Mouse (Mus musculus) midbrain, embryonic 11.5 days (tissue): ENCODE results near the gene Arhgap24. TPM values are rescaled to one million over a fixed set of nuclear protein-coding genes. Genes with fewer than 3 reads are reported as not detected.

Experiments
- ATAC-seq: fragments of 200-750 bp; cut with Nextera tagmentation; 2 replicates; pipeline ENCODE4 v1.8.0; 2017; ENCODE audit warnings: moderate TSS enrichment, moderate library complexity; ENCODE audit not compliant: low FRiP score
- DNase-seq: peaks from one replicate; pipeline ENCODE4 v3.0.0; 2015; ENCODE audit warnings: low spot score; ENCODE audit errors: missing footprints
- H3K27ac ChIP-seq: fragments of 300-500 bp; sonication (generic); 2 replicates; pipeline ENCODE4 v1.5.1; 2014; ENCODE audit warnings: low read depth, low read length
- H3K27me3 ChIP-seq: fragments of 300-500 bp; sonication (generic); 2 replicates; pipeline ENCODE4 v1.6.1; 2014; ENCODE audit warnings: mild to moderate bottlenecking, low read length, moderate library complexity, mixed read lengths; ENCODE audit not compliant: control insufficient read depth, insufficient read depth
- H3K36me3 ChIP-seq: fragments of 300-500 bp; sonication (generic); 2 replicates; pipeline ENCODE4 v1.6.1; 2014; ENCODE audit warnings: mild to moderate bottlenecking, low read length, moderate library complexity, mixed read lengths; ENCODE audit not compliant: control insufficient read depth, insufficient read depth
- H3K4me1 ChIP-seq: fragments of 300-500 bp; sonication (generic); 2 replicates; pipeline ENCODE4 v1.6.1; 2014; ENCODE audit warnings: low read length; ENCODE audit not compliant: control insufficient read depth, insufficient read depth
- H3K4me2 ChIP-seq: fragments of 300-500 bp; sonication (generic); 2 replicates; pipeline ENCODE4 v1.6.1; 2014; ENCODE audit warnings: mild to moderate bottlenecking, moderate library complexity
- H3K4me3 ChIP-seq: fragments of 300-500 bp; sonication (generic); 2 replicates; pipeline ENCODE4 v1.5.1; 2014; ENCODE audit warnings: low read depth, low read length
- H3K9ac ChIP-seq: fragments of 300-500 bp; sonication (generic); 2 replicates; pipeline ENCODE4 v1.6.1; 2014; ENCODE audit warnings: low read length
- H3K9me3 ChIP-seq: fragments of 300-500 bp; sonication (generic); 2 replicates; pipeline ENCODE4 v1.6.1; 2016; ENCODE audit warnings: low read length; ENCODE audit not compliant: control insufficient read depth
- WGBS: fragments of 180-500 bp; shearing (Covaris S2); extraction: QIAGEN DNeasy Blood & Tissue Kit; methylation state at CpG from one replicate; pipeline ENCODE4 v1.1.7; 2014; 5-methylcytosine and 5-hydroxymethylcytosine counted together
- polyA plus RNA-seq: library from polyadenylated mRNA; unstranded; fragments of >200 nt; fragmentation: Nextera tagmentation; extraction: Ambion mirVana; gene quantifications from 2 replicates; pipeline ENCODE4 v1.2.1, GENCODE M21; 2014

Arhgap24 gene
- polyA plus RNA-seq, 1 experiment from 2014 or later: 3.4 TPM

DNA sequence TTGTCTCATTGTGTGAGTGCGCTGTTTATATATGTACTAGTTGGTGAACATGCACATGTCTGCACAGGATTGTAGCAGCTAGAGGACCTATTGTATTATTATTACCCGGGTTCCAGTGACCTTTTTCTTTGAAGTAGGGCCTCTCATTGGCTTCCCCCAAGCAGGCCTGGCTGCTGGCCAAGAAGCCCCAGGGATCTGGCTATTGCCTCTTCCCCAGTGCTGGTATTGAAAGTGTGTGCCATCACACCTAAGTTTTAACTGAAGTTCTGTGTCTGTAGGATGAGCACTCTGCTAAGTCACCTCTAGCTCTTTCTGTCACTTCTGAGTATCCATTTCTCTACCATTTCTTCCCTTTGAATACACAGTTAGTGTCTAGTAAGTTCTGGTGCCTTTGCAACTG lies 28.2 kb downstream of the Arhgap24 start:
- no peak overlapping the region for H3K4me3 ChIP-seq
- ATAC-seq: no peak
- no peak for DNase-seq
- H3K9me3 ChIP-seq: no peaks in the 10 kb centered on the region
- no peak overlapping the region for H3K9ac ChIP-seq
- 77% methylated on average over 2 of the region's 2 CpGs for WGBS
- no peak overlapping the region for H3K4me2 ChIP-seq
- peaks cover 3% of the 10 kb centered on the region; the same call in 1 of the 2 replicates for H3K4me1 ChIP-seq
- no peak overlapping the region for H3K27ac ChIP-seq
- no peaks in the 10 kb centered on the region for H3K27me3 ChIP-seq
- no peaks in the 10 kb centered on the region for H3K36me3 ChIP-seq

DNA sequence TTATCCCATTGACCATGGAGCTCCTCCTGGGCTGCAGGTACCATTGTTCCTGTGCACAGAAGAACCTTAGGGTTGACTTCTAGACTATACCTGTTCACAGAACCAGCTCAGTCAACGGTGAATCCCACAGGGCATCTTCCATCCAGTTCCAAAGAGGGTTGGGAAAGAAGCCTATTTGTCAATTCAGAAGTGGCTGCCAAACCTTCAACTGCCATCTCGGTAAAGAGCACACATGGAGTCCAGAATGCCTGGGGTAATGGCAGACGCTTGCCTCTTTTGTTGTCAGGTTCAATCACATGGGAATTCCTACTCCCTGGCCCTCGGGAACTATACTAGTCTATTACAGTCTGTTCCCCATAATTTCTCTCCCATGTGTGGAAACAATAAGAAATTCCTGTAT lies 30.5 kb downstream of the Arhgap24 start:
- Histone ChIP-seq H3K36me3 (no peaks in the 10 kb centered on the region), H3K9me3 (no peaks in the 10 kb centered on the region), H3K9ac (no peak overlapping the region), H3K27me3 (no peaks in the 10 kb centered on the region), H3K4me2 (no peak overlapping the region), H3K4me1 (peaks cover 4% of the 10 kb centered on the region; the same call in 1 of the 2 replicates), H3K4me3 (no peak overlapping the region), H3K27ac (no peak overlapping the region)
- DNase-seq (no peak), ATAC-seq (no peak)
- WGBS: 84% methylated on average over 4 of the region's 4 CpGs

DNA sequence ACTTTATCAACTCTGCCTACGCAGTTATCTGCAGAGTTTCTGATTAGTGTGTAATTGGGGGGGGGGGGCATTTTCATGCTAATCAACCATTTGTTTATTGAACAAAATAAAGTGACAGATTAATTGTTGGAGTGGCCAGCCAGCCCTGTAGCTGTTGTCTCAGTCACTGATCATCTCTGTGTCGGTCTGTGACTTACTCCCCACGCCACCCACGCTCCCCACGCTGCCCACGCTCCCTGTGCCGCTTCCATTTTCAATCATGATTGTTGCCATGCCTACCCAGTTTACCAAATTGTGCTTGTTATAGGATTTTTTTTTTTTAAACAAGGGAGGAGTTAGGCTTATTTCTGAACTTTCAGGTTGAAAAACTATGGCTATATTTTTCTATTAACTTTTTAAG lies 34.3 kb downstream of the Arhgap24 start:
- Histone ChIP-seq H3K9me3 (no peaks in the 10 kb centered on the region), H3K4me2 (no peak overlapping the region)
- WGBS: 84% methylated on average over 7 of the region's 7 CpGs

DNA sequence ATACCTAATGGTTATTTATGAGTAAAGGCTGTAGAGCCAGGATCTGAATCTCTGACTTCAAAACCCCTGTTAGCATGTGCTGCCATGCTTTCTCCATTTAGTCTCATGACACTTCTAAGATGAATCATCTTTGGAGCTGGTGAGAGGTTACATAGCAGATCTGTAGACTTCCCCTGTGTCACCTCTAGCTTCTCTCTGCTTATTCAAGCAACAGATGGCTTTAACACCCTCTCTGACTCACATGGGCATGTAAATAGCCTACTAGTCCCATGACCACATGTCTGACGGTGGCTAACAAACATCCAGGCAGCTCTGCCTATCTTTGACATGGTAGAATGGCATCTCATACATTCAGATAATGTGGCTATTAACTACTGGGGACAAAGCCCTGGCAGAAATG lies 39.3 kb downstream of the Arhgap24 start:
- Histone ChIP-seq H3K4me2 (no peak overlapping the region), H3K9ac (no peak overlapping the region), H3K4me1 (no peaks in the 10 kb centered on the region), H3K36me3 (no peaks in the 10 kb centered on the region), H3K9me3 (no peaks in the 10 kb centered on the region), H3K4me3 (no peak overlapping the region), H3K27ac (no peak overlapping the region), H3K27me3 (no peaks in the 10 kb centered on the region)
- ATAC-seq (no peak), DNase-seq (no peak)
- WGBS: 89% methylated on average over 1 of the region's 1 CpGs

More for the DNA sequence above, 34.3 kb downstream of the Arhgap24 start:
- peaks cover 4% of the 10 kb centered on the region; the same call in 1 of the 2 replicates for H3K4me1 ChIP-seq
- no peak overlapping the region for H3K27ac ChIP-seq
- H3K4me3 ChIP-seq: no peak overlapping the region
- no peak for ATAC-seq
- DNase-seq: no peak
- H3K9ac ChIP-seq: no peak overlapping the region
- H3K36me3 ChIP-seq: no peaks in the 10 kb centered on the region
- no peaks in the 10 kb centered on the region for H3K27me3 ChIP-seq

DNA sequence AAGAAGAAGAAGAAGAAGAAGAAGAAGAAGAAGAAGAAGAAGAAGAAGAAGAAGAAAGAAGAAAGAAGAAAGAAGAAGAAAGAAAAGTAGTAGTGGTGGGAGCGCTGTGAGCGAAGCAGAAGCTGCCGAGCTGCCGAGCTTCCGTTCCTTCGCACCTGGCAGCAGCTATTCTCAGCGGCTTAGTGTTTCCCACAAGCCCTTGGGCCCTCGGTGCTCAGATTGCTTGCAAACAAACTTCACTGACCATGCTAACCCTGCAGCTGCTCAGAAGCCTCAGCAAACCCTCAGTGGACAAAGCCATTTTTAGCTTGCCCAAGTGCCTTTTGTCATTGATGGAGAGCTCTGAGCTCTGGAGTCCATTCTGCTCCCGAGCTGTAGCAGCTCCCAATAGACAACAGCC lies 54.1 kb downstream of the Arhgap24 start:
- H3K9me3 ChIP-seq: no peaks in the 10 kb centered on the region
- no peak overlapping the region for H3K4me3 ChIP-seq
- WGBS: 88% methylated on average over 9 of the region's 9 CpGs
- DNase-seq: no peak
- no peak overlapping the region for H3K4me2 ChIP-seq
- H3K27me3 ChIP-seq: no peaks in the 10 kb centered on the region
- H3K9ac ChIP-seq: no peak overlapping the region
- H3K4me1 ChIP-seq: no peaks in the 10 kb centered on the region
- H3K36me3 ChIP-seq: no peaks in the 10 kb centered on the region
- no peak for ATAC-seq
- no peak overlapping the region for H3K27ac ChIP-seq

- Histone ChIP-seq H3K4me3 (no peak overlapping the region), H3K27me3 (no peaks in the 10 kb centered on the region), H3K4me2 (no peak overlapping the region), H3K9ac (no peak overlapping the region), H3K27ac (no peak overlapping the region), H3K36me3 (no peaks in the 10 kb centered on the region), H3K9me3 (no peaks in the 10 kb centered on the region), H3K4me1 (no peaks in the 10 kb centered on the region)
- no peak for ATAC-seq
- 76% methylated on average over 3 of the region's 3 CpGs for WGBS
- no peak for DNase-seq
Observed at GRCm38 (mm10) chr5:102537819-102538218, 56.6 kb downstream of the Arhgap24 start.

DNA sequence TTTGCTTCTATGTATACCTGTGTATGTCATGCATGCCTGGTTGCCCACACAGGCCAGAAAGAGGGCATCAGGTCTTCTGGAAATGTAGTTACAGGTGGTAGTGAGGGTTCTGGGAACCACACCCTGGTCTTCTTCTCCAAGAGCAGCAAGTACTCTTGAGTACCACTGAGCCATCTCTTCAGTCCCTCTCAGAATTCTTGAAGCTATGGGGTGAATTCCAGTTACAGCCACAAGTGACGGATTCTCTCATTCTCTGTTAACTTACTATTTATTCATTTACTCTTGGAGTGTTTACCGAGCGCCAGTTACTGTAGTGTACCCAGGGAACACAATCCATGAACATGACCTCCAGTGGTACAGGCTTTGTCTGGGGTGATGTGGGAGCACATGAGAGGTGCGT lies 65.1 kb downstream of the Arhgap24 start:
- Histone ChIP-seq H3K4me2 (no peak overlapping the region), H3K4me1 (no peaks in the 10 kb centered on the region), H3K27ac (no peak overlapping the region), H3K9me3 (no peaks in the 10 kb centered on the region), H3K4me3 (no peak overlapping the region), H3K27me3 (no peaks in the 10 kb centered on the region), H3K36me3 (no peaks in the 10 kb centered on the region), H3K9ac (no peak overlapping the region)
- ATAC-seq: no peak
- peak; percentile 1 for DNase-seq
- 93% methylated on average over 4 of the region's 4 CpGs for WGBS

DNA sequence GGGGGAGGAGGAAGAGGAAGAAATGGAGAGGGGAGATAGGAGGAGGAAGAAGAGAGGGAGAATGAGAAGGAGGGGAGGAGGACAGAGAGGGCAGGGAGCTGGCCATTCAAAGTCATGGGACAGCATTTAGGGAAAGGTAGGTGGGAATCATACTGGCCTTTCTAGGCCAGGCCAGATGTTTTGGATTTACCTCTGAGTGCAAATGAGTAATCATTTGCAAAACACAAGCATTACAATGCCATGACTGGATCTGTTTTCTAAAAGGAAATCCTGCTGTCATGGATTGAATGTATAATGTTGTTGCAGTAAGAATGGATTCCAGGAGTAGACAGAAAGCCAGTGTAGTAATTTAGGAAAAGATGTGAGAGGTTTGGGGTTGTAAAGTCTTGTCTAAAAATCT lies 66.6 kb downstream of the Arhgap24 start:
- DNase-seq (no peak), ATAC-seq (no peak)
- Histone ChIP-seq H3K4me2 (no peak overlapping the region), H3K36me3 (no peaks in the 10 kb centered on the region), H3K9ac (no peak overlapping the region), H3K27ac (no peak overlapping the region), H3K4me3 (no peak overlapping the region), H3K9me3 (no peaks in the 10 kb centered on the region), H3K4me1 (no peaks in the 10 kb centered on the region), H3K27me3 (no peaks in the 10 kb centered on the region)

GRCm38 (mm10) chr5:102548382-102548781 lies 67.2 kb downstream of the Arhgap24 start:
- no peak overlapping the region for H3K27ac ChIP-seq
- ATAC-seq: no peak
- H3K36me3 ChIP-seq: no peaks in the 10 kb centered on the region
- no peaks in the 10 kb centered on the region for H3K4me1 ChIP-seq
- H3K4me3 ChIP-seq: no peak overlapping the region
- H3K9me3 ChIP-seq: no peaks in the 10 kb centered on the region
- DNase-seq: no peak
- no peak overlapping the region for H3K9ac ChIP-seq
- 82% methylated on average over 2 of the region's 2 CpGs for WGBS
- H3K27me3 ChIP-seq: no peaks in the 10 kb centered on the region
- H3K4me2 ChIP-seq: no peak overlapping the region

- ATAC-seq (no peak), DNase-seq (peak; percentile 64)
- Histone ChIP-seq H3K36me3 (no peaks in the 10 kb centered on the region), H3K9me3 (no peaks in the 10 kb centered on the region), H3K4me2 (no peak overlapping the region), H3K27me3 (no peaks in the 10 kb centered on the region), H3K4me1 (no peaks in the 10 kb centered on the region), H3K27ac (no peak overlapping the region), H3K9ac (no peak overlapping the region), H3K4me3 (no peak overlapping the region)
- WGBS: 67% methylated on average over 3 of the region's 3 CpGs
Observed at GRCm38 (mm10) chr5:102550211-102550610, 69.0 kb downstream of the Arhgap24 start.
